Mouse (Mus musculus) CH12.LX (cell line): ENCODE data around the gene Tns3. TPM values are rescaled to one million over a fixed set of nuclear protein-coding genes. Genes with fewer than 3 reads are reported as not detected.
A peak's percentile ranks its signal among the peaks of the same experiment; 100 is the strongest.

Source experiments
- DNase-seq: peaks from one replicate; pipeline ENCODE4 v3.0.0-alpha.2; 2013; ENCODE audit errors: extremely low read depth
- H3K27ac ChIP-seq: 2 replicates; pipeline ENCODE4 v1.5.1; 2012; ENCODE audit warnings: low read depth, mild to moderate bottlenecking, control low read depth, moderate library complexity; ENCODE audit not compliant: insufficient read depth
- H3K27me3 ChIP-seq: replicated peaks from 2 replicates; pipeline ENCODE3; 2012; ENCODE audit warnings: inconsistent platforms
- H3K36me3 ChIP-seq, 2 experiments: replicated peaks in 1 of 2; 2 replicates each; pipeline versions ENCODE3 to v1.6.1; 2012; ENCODE audit warnings: inconsistent platforms in 1 of 2, low read length in 1 of 2, mild to moderate bottlenecking in 1 of 2, mixed read lengths in 1 of 2, moderate library complexity in 1 of 2; ENCODE audit not compliant: control insufficient read depth in 1 of 2, insufficient read depth in 1 of 2
- H3K4me1 ChIP-seq, 2 experiments: 2 replicates each; pipeline ENCODE4 v1.6.1; 2012; ENCODE audit warnings: inconsistent platforms in 1 of 2, moderate library complexity in 1 of 2; ENCODE audit not compliant: insufficient read depth in 2 of 2, control insufficient read depth in 1 of 2
- H3K4me2 ChIP-seq: 2 replicates; pipeline ENCODE4 v1.6.1; 2012; ENCODE audit warnings: low read depth, mild to moderate bottlenecking, control low read depth; ENCODE audit not compliant: poor library complexity, insufficient read depth, severe bottlenecking
- H3K4me3 ChIP-seq, 3 experiments: fragments of 150-350 bp in 1 of 3; sonication (generic) in 1 of 3; replicated peaks in 1 of 3; 2 replicates each; pipeline versions ENCODE3 to v1.5.1; 2011 to 2012; ENCODE audit warnings: low read depth in 2 of 3, low read length in 2 of 3, mild to moderate bottlenecking in 2 of 3, moderate library complexity in 2 of 3, control low read depth in 1 of 3, improper control_type of control experiment in 1 of 3, inconsistent platforms in 1 of 3, mixed read lengths in 1 of 3; ENCODE audit not compliant: poor library complexity in 1 of 3
- H3K79me2 ChIP-seq: replicated peaks from 2 replicates; pipeline ENCODE4 v1.6.1; 2012; ENCODE audit warnings: mild to moderate bottlenecking, moderate library complexity; ENCODE audit not compliant: control insufficient read depth, poor library complexity, insufficient read depth, severe bottlenecking; ENCODE audit errors: extremely low read depth
- H3K9ac ChIP-seq: 2 replicates; pipeline ENCODE4 v1.6.1; 2012; ENCODE audit warnings: low read depth, mild to moderate bottlenecking, control low read depth, moderate library complexity; ENCODE audit not compliant: insufficient read depth
- H3K9me3 ChIP-seq: replicated peaks from 2 replicates; pipeline ENCODE3; 2012; ENCODE audit warnings: low read length, inconsistent platforms, mixed read lengths
- BHLHE40 ChIP-seq: IDR thresholded peaks from 2 replicates; pipeline ENCODE4 v1.6.1; 2011; ENCODE audit warnings: mild to moderate bottlenecking, low read depth, low read length, improper control_type of control experiment
- CHD1 ChIP-seq: IDR thresholded peaks from 2 replicates; pipeline ENCODE4 v1.6.1; 2012; ENCODE audit warnings: low read depth, low read length, improper control_type of control experiment, inconsistent platforms
- CTCF ChIP-seq, 2 experiments: IDR thresholded peaks in 1 of 2; conservative IDR thresholded peaks in 1 of 2; 2 replicates each; pipeline ENCODE4 v1.5.1; 2011 to 2012; ENCODE audit warnings: low read depth in 2 of 2, low read length in 2 of 2, improper control_type of control experiment in 1 of 2, inconsistent platforms in 1 of 2, mild to moderate bottlenecking in 1 of 2, moderate library complexity in 1 of 2
- EP300 ChIP-seq: IDR thresholded peaks from 2 replicates; pipeline ENCODE4 v1.6.1; 2011; ENCODE audit warnings: low read length, improper control_type of control experiment
- ETS1 ChIP-seq: conservative IDR thresholded peaks from 2 replicates; pipeline ENCODE4 v1.6.1; 2012; ENCODE audit warnings: low read depth, mild to moderate bottlenecking, inconsistent platforms, low read length, improper control_type of control experiment, moderate library complexity
- JUN ChIP-seq: IDR thresholded peaks from 2 replicates; pipeline ENCODE4 v1.6.1; 2011; ENCODE audit warnings: low read depth, mild to moderate bottlenecking, low read length, improper control_type of control experiment, moderate library complexity; ENCODE audit not compliant: insufficient read depth
- KAT2A ChIP-seq: IDR thresholded peaks from 2 replicates; pipeline ENCODE4 v1.6.1; 2012; ENCODE audit warnings: low read length, improper control_type of control experiment, inconsistent platforms; ENCODE audit not compliant: insufficient replicate concordance
- MAFK ChIP-seq: IDR thresholded peaks from 2 replicates; pipeline ENCODE4 v1.6.1; 2011; ENCODE audit warnings: low read length, improper control_type of control experiment; ENCODE audit not compliant: insufficient replicate concordance
- MXI1 ChIP-seq: IDR thresholded peaks from 2 replicates; pipeline ENCODE4 v1.6.1; 2011; ENCODE audit warnings: mild to moderate bottlenecking, low read depth, low read length, improper control_type of control experiment
- MYC ChIP-seq: IDR thresholded peaks from 2 replicates; pipeline ENCODE4 v1.6.1; 2011; ENCODE audit warnings: low read depth, mild to moderate bottlenecking, improper control_type of control experiment, low read length
- NELFE ChIP-seq: IDR thresholded peaks from 2 replicates; pipeline ENCODE4 v1.6.1; 2011; ENCODE audit warnings: low read depth, low read length, improper control_type of control experiment
- POLR2A ChIP-seq: IDR thresholded peaks from 2 replicates; pipeline ENCODE4 v1.6.1; 2011; ENCODE audit warnings: low read depth, mild to moderate bottlenecking, improper control_type of control experiment, low read length
- POLR2AphosphoS2 ChIP-seq: IDR thresholded peaks from 2 replicates; pipeline ENCODE4 v1.6.1; 2011; ENCODE audit warnings: low read depth, low read length, improper control_type of control experiment
- RAD21 ChIP-seq: IDR thresholded peaks from 2 replicates; pipeline ENCODE4 v1.6.1; 2011; ENCODE audit warnings: low read depth, mild to moderate bottlenecking, low read length, improper control_type of control experiment, moderate library complexity
- SMC3 ChIP-seq: IDR thresholded peaks from 2 replicates; pipeline ENCODE4 v1.6.1; 2011; ENCODE audit warnings: low read depth, low read length, improper control_type of control experiment
- TCF12 ChIP-seq: IDR thresholded peaks from 2 replicates; pipeline ENCODE4 v1.6.1; 2014; ENCODE audit warnings: low read depth, mild to moderate bottlenecking, inconsistent platforms, low read length, improper control_type of control experiment
- USF1 ChIP-seq: IDR thresholded peaks from 2 replicates; pipeline ENCODE4 v1.6.1; 2014; ENCODE audit warnings: low read depth, mild to moderate bottlenecking, inconsistent platforms, low read length, improper control_type of control experiment
- USF2 ChIP-seq: conservative IDR thresholded peaks from 2 replicates; pipeline ENCODE4 v1.6.1; 2011; ENCODE audit warnings: low read depth, low read length, improper control_type of control experiment
- ZC3H11A ChIP-seq: IDR thresholded peaks from 2 replicates; pipeline ENCODE4 v1.6.1; 2012; ENCODE audit warnings: low read depth, mild to moderate bottlenecking, inconsistent platforms, low read length, improper control_type of control experiment
- ZKSCAN1 ChIP-seq: IDR thresholded peaks from 2 replicates; pipeline ENCODE4 v1.6.1; 2012; ENCODE audit warnings: low read depth, inconsistent platforms, low read length, improper control_type of control experiment, borderline replicate concordance
- ZMIZ1 ChIP-seq: IDR thresholded peaks from 2 replicates; pipeline ENCODE4 v1.6.1; 2012; ENCODE audit warnings: low read depth, mild to moderate bottlenecking, inconsistent platforms, low read length, improper control_type of control experiment
- ZNF384 ChIP-seq: IDR thresholded peaks from 2 replicates; pipeline ENCODE4 v1.6.1; 2012; ENCODE audit warnings: low read depth, low read length, improper control_type of control experiment, inconsistent platforms
- dilution Hi-C: fragments of 300-500 bp; cut with MboI; formaldehyde crosslinking; loops from 2 replicates; pipeline ENCODE4 v1.14.3; 2020; ENCODE audit warnings: low sequenced_read_pairs; ENCODE audit not compliant: extremely low pct_unique_long_range_greater_than_20kb, extremely low pct_ligation_motif_present
- in situ Hi-C: fragments of 300-500 bp; cut with MboI; formaldehyde crosslinking; loops from 3 replicates; pipeline ENCODE4 v1.14.3; 2019; ENCODE audit warnings: low sequenced_read_pairs, low pct_ligation_motif_present, low pct_unique_long_range_greater_than_20kb, mixed read lengths
- polyA plus RNA-seq: library from polyadenylated mRNA; unstranded; fragments of >175 nt; gene quantifications from 2 replicates; pipeline ENCODE4 v1.2.1, GENCODE M21; 2012; ENCODE audit warnings: low read depth; ENCODE audit not compliant: insufficient read length
- total RNA-seq, 2 experiments: library from RNA; depleted of rRNA; stranded (reverse); fragments of 300-350 nt in 1 of 2; fragments of >200 nt in 1 of 2; gene quantifications; 2 replicates each; pipeline ENCODE4 v1.2.3; 2012 to 2014

Gene Tns3
- total and polyA plus RNA-seq, 3 experiments: 0.03 to 1.3 (median 0.33) TPM

- Histone ChIP-seq H3K4me3 (no peak overlapping the region), H3K4me2 (no peak overlapping the region), H3K9ac (no peak overlapping the region), H3K4me1 (peaks cover 0 to 7% of the 10 kb centered on the region in 2 experiments; a peak in 2 of 4 replicates), H3K36me3 (no peaks in the 10 kb centered on the region), H3K9me3 (peaks cover 11% of the 10 kb centered on the region), H3K79me2 (no peaks in the 10 kb centered on the region), H3K27me3 (peaks cover 63% of the 10 kb centered on the region), H3K27ac (no peak overlapping the region)
- dilution Hi-C loops (no loop called here), in situ Hi-C loops (no loop called here)
- no peak for TF ChIP-seq MYC
- TF ChIP-seq SMC3: no peak
- no peak for TF ChIP-seq RAD21
- TF ChIP-seq EP300: no peak
- TF ChIP-seq ZNF384: no peak
- no peak for TF ChIP-seq CTCF (conservative IDR thresholded peaks at IDR 0.05 in 1 of 2, IDR thresholded peaks at IDR 0.05 in 1 of 2; ENCODE audit: low read depth in 2 of 2, low read length in 2 of 2)
- no peak for TF ChIP-seq KAT2A
- no peak for TF ChIP-seq MAFK
- no peak for TF ChIP-seq POLR2AphosphoS2
- no peak for TF ChIP-seq USF2
- TF ChIP-seq POLR2A: no peak
- TF ChIP-seq ZMIZ1: no peak
- TF ChIP-seq CHD1: no peak
- no peak for DNase-seq
Observed at GRCm38 (mm10) chr11:8671698-8672097, 7.4 kb upstream of the Tns3 start.

GRCm38 (mm10) chr11:8669138-8669537 is 4.8 kb upstream of the Tns3 start:
- DNase-seq: no peak
- no peaks in the 10 kb centered on the region for H3K79me2 ChIP-seq
- no peak overlapping the region for H3K9ac ChIP-seq
- dilution Hi-C loops (no loop called here), in situ Hi-C loops (no loop called here)
- H3K4me3 ChIP-seq: no peak overlapping the region
- TF ChIP-seq MXI1 (no peak), BHLHE40 (no peak), ZC3H11A (no peak), ETS1 (no peak)
- H3K36me3 ChIP-seq: no peaks in the 10 kb centered on the region
- H3K27me3 ChIP-seq: peaks cover 76% of the 10 kb centered on the region
- no peak overlapping the region for H3K4me2 ChIP-seq
- H3K9me3 ChIP-seq: peaks cover 11% of the 10 kb centered on the region
- no peak overlapping the region for H3K27ac ChIP-seq
- H3K4me1 ChIP-seq: peaks cover 0 to 5% of the 10 kb centered on the region in 2 experiments; a peak in 2 of 4 replicates

GRCm38 (mm10) chr11:8664797-8665196 is 462 bp upstream of the Tns3 start:
- H3K9me3 ChIP-seq: peaks cover 11% of the 10 kb centered on the region
- H3K79me2 ChIP-seq: no peaks in the 10 kb centered on the region
- no peaks in the 10 kb centered on the region for H3K36me3 ChIP-seq
- no peak for DNase-seq
- H3K27ac ChIP-seq: no peak overlapping the region
- H3K4me3 ChIP-seq: no peak overlapping the region
- TF ChIP-seq TCF12 (no peak), ZNF384 (no peak), USF2 (no peak), NELFE (no peak), USF1 (no peak), MAFK (no peak), ZKSCAN1 (no peak), JUN (no peak)
- TF ChIP-seq, all 38 proteins: peak for 0
- in situ Hi-C loops (no loop called here), dilution Hi-C loops (no loop called here)
- Histone ChIP-seq H3K4me2 (peak overlapping the region; percentile 14; the same call in 1 of the 2 replicates), H3K4me1 (no peaks in the 10 kb centered on the region), H3K27me3 (peaks cover 85% of the 10 kb centered on the region), H3K9ac (no peak overlapping the region)
